Mouse (Mus musculus) ES-E14 (cell line): ENCODE data around the gene Mapkap1.

Source experiments
- HCFC1 ChIP-seq: IDR thresholded peaks from 2 replicates; pipeline ENCODE4 v1.6.1; 2012; ENCODE audit warnings: low read length, inconsistent platforms, borderline replicate concordance; ENCODE audit not compliant: insufficient read depth
- MAFK ChIP-seq: IDR thresholded peaks from 2 replicates; pipeline ENCODE4 v1.6.1; 2014; ENCODE audit warnings: mild to moderate bottlenecking, low read depth, low read length, inconsistent platforms; ENCODE audit not compliant: insufficient read depth
- ZC3H11A ChIP-seq: IDR thresholded peaks from 2 replicates; pipeline ENCODE4 v1.6.1; 2012; ENCODE audit warnings: low read depth, mild to moderate bottlenecking, inconsistent platforms, low read length, borderline replicate concordance

- no peak for TF ChIP-seq MAFK
- no peak for TF ChIP-seq HCFC1
- TF ChIP-seq ZC3H11A: no peak
Measured at GRCm38 (mm10) chr2:34566146-34566545, 159.6 kb downstream of the Mapkap1 start.
